Mouse (Mus musculus): ENCODE data around the gene Stum.

The Stum gene

GRCm38 (mm10) chr1:180428101-180428712 is 55.1 kb downstream of the Stum start:
- peak; percentile 59 for DNase-seq (ENCODE audit: low spot score)

GRCm38 (mm10) chr1:180427685-180428084 is 55.6 kb downstream of the Stum start:
- no peak for DNase-seq (ENCODE audit: low spot score)

- no peak for DNase-seq (ENCODE audit: low spot score)
Observed at GRCm38 (mm10) chr1:180426405-180426804, 56.9 kb downstream of the Stum start.

GRCm38 (mm10) chr1:180423931-180424330 is 59.4 kb downstream of the Stum start:
- no peak for DNase-seq (ENCODE audit: low spot score)

GRCm38 (mm10) chr1:180423008-180423639 is 60.2 kb downstream of the Stum start:
- no peak for DNase-seq (ENCODE audit: low spot score)

- peak; percentile 77 for DNase-seq (ENCODE audit: low spot score)
Observed at GRCm38 (mm10) chr1:180422076-180422828, 61.1 kb downstream of the Stum start.

DNA sequence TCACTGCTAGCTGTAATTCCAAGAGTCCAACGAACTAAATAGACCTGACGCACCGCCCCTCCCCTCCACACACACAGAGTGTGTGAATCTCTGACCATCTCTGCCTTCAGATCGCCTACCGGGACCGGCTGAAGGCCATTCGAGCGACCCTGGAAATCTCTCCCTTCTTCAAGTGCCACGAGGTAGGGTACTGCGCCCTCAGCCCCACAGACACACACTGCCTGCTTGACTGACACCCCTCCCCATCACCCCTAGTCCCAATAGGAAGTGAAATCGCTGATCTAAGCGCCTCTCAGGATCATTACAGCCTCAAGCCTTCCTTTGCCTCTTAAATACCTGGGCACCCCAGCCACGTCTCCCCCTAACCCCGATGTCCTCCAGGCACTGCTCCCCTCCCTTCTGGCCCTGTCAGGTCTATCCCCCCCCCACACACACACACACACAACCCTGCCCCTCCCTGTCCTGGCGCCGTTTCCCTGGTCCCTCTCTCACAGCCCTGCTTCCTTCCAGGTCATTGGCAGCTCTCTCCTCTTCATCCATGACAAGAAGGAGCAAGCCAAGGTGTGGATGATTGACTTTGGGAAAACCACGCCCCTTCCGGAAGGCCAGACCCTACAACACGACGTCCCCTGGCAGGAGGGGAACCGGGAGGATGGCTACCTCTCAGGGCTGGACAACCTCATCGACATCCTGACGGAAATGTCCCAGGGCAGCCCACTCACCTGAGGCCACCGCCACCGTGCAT is 62.0 kb downstream of the Stum start:
- no peak for DNase-seq (ENCODE audit: low spot score)

DNA sequence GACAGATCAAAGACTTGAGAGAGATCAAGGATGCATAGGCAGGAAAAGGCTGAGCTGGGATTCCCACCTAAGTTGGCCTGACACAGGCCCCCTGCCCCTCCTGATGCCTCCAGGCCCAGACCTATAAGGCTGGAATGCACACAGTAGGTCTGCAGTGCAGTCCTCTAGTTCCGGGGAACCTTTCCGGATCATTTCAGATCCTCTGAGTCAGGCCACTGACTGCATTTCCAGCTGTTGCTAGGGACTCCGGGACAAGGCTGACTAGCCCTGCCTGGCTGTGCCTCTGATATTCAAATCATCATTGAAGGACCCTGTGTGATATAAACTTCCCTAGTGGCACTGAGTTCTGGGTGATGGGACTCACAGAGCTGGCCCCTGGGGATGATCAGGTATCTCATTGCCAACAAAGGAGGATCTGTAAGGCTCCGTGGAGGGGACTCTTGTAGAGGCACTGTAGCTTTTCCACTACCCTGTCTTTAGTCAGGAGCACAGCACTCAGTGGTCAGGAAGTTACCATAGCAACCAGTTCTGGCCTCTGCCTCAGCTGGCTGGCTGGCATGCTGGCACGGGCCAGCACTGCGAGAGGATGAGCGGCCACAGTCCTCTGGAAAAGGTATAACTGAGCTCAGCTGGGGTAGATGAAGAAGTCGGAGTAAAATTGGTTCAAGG is 62.7 kb downstream of the Stum start:
- no peak for DNase-seq (ENCODE audit: low spot score)

DNA sequence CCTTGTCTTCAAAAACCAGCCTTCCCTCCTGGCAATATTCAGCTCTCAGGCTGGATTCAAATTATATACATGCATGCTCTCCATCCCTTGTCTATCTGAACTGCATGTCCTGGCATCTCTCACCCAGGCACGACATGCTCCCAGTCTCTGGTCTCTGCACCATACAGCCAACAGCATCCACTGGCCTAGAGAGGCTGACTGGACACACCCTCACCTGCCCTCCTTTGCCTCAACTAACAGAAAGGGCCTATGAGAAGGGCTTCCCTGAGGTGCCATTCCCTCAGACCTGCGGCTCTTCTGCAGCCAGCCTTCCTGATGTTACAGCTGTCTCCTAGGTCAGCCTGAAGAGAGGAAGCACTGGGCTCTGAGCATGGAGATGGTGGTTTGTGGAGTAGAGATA is 64.2 kb downstream of the Stum start:
- DNase-seq (ENCODE audit: low spot score): no peak

DNA sequence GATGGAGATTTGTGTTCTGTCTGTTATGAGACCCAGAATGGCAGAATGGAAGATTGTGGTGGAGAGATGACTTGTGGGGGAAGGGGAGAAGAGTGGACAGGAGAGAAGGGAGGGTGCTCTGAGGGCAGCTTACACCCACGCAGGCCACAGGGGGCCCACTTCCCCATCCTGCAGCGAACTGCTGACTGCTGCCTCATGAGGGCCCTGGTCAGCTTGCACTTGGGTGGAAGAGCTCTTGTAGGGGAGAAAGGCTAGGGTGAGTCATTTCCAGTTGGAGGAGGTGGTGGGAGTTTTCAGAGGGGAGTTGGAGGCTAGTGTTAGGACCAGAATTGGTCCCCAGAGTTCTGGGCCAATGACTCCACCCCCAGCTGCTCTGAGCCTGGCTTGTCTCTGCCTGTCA is 66.2 kb downstream of the Stum start:
- DNase-seq (ENCODE audit: low spot score): no peak

GRCm38 (mm10) chr1:180415836-180416235 is 67.5 kb downstream of the Stum start:
- DNase-seq (ENCODE audit: low spot score): no peak

DNA sequence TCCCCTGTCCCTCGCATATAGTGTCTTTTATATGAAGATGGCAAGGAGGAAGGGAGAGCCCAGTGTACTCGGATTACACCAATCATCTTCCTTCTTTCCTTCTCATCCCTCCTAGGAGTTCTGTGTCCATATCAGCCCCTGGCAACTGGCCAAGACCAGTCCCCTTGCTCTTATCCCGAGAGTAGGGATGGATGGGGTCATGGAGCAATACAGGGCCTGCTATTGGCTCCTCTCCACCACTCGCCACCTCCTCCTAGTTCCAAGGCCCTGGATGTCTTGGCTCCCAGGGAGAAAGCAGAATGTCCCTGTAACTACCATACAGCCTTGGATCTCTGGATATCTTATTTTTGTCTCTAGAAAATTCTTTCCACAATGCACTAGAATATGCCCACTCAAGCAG is 68.2 kb downstream of the Stum start:
- no peak for DNase-seq (ENCODE audit: low spot score)

DNA sequence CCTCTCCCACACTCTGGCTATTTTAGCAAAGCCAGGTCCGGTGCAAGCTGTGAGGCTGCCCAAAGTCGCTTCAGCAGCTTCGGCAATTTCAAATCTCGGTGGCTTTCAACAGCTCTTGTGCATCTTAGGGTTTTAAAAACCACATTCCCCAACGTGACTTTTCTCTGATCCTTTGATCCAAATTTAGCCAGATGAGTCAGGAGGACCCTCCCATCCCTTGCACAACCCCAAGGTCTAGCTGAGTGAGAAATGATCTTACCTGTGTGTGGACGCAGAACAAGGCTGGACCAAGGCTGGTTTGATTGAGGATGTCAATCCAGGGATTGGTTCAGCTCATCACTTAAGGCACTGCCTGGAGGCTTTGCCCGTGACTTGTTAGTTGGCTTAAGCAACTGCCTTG is 73.0 kb downstream of the Stum start:
- no peak for DNase-seq (ENCODE audit: low spot score)

DNA sequence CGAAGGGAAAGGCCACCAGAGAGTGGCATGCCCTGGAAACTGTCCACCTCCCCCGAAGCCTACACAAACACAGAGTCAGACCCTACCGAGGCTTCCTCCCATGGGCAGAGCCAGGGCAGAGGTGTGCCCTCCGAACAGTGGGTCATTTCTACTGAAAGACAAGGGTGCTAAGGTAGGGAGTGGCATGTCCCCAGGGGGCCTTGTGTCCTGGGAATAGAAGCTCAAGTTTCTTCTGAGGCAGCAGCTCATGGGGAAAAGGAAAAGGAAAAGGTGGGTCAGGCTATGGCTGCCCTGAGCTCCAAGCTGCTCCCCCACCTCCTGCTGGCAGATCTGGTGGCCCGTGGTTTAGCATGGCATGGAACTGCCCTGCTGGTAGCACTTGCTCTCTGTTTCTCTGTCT is 73.5 kb downstream of the Stum start:
- no peak for DNase-seq (ENCODE audit: low spot score)

DNA sequence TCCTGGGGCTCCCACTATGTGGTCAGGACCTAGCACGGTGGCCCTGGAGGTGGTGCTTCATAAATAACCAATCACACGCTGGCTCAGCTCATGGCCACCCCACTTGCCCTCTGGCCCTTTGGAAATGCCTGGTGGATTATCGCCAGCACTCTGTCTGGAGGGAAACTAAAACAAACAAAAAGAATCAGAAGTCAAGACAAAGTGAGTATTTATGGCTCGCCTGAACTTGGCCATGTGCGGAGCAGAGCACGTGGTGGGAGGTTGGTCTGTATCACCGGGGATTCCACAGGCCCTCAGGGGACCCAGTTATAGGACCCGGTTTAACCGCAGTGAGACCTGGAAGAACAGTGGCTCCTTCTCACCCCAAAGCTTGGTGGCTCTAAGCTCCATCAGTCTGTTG is 74.5 kb downstream of the Stum start:
- no peak for DNase-seq (ENCODE audit: low spot score)

GRCm38 (mm10) chr1:180407727-180408719 is 75.3 kb downstream of the Stum start:
- DNase-seq (ENCODE audit: low spot score): no peak

GRCm38 (mm10) chr1:180407171-180407671 is 76.1 kb downstream of the Stum start:
- peak; percentile 79 for DNase-seq (ENCODE audit: low spot score)

DNA sequence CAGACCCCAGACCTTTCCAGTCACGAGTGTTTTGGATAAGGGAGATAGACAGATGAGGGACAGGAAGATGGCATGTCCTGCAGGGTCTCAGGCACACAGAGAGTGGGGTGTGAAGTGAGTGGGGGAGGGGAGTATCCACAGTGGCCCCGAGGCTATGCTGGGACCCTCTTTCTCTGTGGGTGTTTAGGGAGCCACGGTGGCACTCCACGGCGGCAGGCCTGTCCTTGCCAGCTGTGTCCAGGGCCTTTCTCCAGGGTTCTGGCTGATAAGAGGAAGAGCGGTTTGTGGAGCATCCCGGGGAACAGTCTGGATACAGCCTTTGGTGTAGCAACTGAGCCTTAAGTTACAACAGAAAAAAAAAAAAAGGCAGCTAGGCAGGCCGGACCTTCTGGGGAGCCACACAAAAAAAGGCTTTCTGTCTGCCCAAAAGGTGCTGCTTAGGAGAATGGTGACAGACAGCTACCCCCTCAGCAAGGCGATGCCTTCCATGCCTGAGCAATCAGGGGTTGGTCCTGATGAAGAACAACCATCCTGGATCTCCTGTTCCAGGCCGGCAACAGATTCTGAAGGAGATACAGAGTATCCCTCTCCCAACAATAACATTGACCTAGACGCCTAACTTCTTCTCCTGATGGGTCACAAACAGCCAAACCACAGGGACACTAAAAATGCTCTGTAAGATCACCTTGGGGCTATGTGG is 76.8 kb downstream of the Stum start:
- no peak for DNase-seq (ENCODE audit: low spot score)

DNA sequence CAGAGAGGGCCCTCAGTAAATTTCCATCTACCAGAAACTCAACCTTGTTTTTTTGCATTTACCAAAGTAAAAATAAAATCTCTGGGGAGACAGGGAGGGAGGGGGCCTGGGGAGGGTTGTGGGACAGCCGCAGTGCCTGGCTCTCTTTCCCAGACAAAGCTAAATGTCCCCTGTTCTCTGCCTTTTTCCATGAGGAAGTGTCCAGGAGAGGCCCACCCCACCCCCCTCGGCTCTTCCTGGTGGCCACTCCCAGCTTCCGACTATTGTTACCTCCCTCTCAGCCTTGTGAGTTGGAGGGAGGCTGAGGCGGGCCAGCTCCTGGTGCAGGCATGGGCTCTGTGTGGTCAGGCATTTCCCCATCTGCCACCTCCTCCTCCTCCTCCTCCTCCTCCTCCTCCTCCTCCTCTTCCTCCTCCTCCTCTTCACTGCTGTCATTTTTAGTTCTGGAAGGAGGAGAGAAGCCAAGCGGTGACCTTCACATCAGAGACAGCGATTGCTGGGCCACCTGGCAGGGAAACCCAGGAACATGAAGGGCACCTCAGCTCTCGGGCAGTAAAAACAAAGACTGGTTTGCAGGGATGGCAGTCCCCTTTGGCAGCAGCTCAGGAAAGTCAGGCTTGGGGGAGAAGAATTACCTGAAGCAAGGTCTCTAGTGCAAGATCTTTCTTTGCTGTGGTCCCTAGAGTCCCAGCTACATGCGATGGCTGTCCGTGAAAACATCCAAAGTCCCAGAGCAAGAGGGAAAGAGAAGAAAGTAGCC is 77.5 kb downstream of the Stum start:
- DNase-seq (ENCODE audit: low spot score): no peak
